Mouse (Mus musculus): ENCODE data around the gene Cbarp. TPM values are rescaled to one million over a fixed set of nuclear protein-coding genes. Genes with fewer than 3 reads are reported as not detected.

Cbarp gene
- total and polyA plus RNA-seq, 2 experiments from 2014 or later: 1.1 to 5.9 TPM

DNA sequence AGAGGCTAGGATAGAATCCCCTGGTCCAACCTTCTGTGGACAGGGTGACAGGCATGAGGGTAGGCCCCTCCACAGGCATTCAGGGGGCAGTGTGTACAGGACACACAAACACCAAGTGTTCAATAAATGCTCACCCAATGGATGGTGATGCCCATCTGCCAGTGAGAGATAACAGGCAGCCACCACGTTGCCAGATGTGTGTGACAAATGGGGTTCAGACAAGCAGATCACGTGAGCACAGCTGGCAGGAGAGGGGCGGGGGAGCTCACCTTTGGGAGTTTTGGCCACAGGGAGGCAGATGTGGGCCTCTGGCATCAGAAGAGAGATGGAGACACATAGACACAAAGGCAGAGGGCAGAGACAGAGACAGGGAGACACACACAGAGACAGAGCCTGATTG, 59.6 kb downstream of the Cbarp start:
- peaks cover 37% of the 10 kb centered on the region for H3K36me3 ChIP-seq (replicated peaks; ENCODE audit: control insufficient read depth, insufficient read depth, low read length)
- no peak overlapping the region for H3K9ac ChIP-seq (replicated peaks; ENCODE audit: low read depth, low read length)
- TF ChIP-seq CTCF (IDR thresholded peaks at IDR 0.05; ENCODE audit: low read depth) (no peak), EP300 (IDR thresholded peaks at IDR 0.05; ENCODE audit: low read depth) (no peak)
- H3K4me1 ChIP-seq (ENCODE audit: control insufficient read depth, insufficient read depth): peaks cover 17% of the 10 kb centered on the region
- no peak overlapping the region for H3K4me2 ChIP-seq (ENCODE audit: low read depth, low read length)
- no peaks in the 10 kb centered on the region for H3K9me3 ChIP-seq (replicated peaks; ENCODE audit: control insufficient read depth, low read length)
- DNase-seq (ENCODE audit: low spot score): no peak
- H3K27me3 ChIP-seq (ENCODE audit: control insufficient read depth, insufficient read depth, low read length): no peaks in the 10 kb centered on the region
- WGBS: 69% methylated on average over 3 of the region's 3 CpGs
- no peak overlapping the region for H3K4me3 ChIP-seq (ENCODE audit: low read depth, low read length)
- no peak for ATAC-seq (ENCODE audit: insufficient read depth, low read depth)
- no peak overlapping the region for H3K27ac ChIP-seq (ENCODE audit: low read depth)

Other genes with a start within 250 kb of the Cbarp start
Only the 30 nearest of the 33 such genes appear.
- gene Gm26602, start 230.0 kb downstream of the Cbarp start, total RNA-seq (2014; rRNA removed; ENCODE audit: low replicate concordance): not detected in 2 replicates
- gene Gm26602, start 230.0 kb downstream of the Cbarp start, polyA plus RNA-seq (2015; fragmentation: Nextera tagmentation; extraction: Ambion mirVana): 4.0 and 6.0 TPM in 2 replicates
- not detected in 2 replicates for gene Kiss1r, start 223.9 kb downstream of the Cbarp start, total RNA-seq (2014; rRNA removed; ENCODE audit: low replicate concordance)
- gene Kiss1r, start 223.9 kb downstream of the Cbarp start, polyA plus RNA-seq (2015; fragmentation: Nextera tagmentation; extraction: Ambion mirVana): 0.45 and 0.57 TPM in 2 replicates
- gene R3hdm4, start 219.6 kb downstream of the Cbarp start, total RNA-seq (2014; rRNA removed; ENCODE audit: low replicate concordance): 40.9 and 58.4 TPM in 2 replicates
- gene R3hdm4, start 219.6 kb downstream of the Cbarp start, polyA plus RNA-seq (2015; fragmentation: Nextera tagmentation; extraction: Ambion mirVana): 104 and 107 TPM in 2 replicates
- 5.3 and 5.6 TPM in 2 replicates for gene Arid3a, start 213.8 kb downstream of the Cbarp start, total RNA-seq (2014; rRNA removed; ENCODE audit: low replicate concordance)
- 0.65 and 0.77 TPM in 2 replicates for gene Arid3a, start 213.8 kb downstream of the Cbarp start, polyA plus RNA-seq (2015; fragmentation: Nextera tagmentation; extraction: Ambion mirVana)
- 29.3 and 51.5 TPM in 2 replicates for gene Wdr18, start 180.7 kb downstream of the Cbarp start, total RNA-seq (2014; rRNA removed; ENCODE audit: low replicate concordance)
- gene Wdr18, start 180.7 kb downstream of the Cbarp start, polyA plus RNA-seq (2015; fragmentation: Nextera tagmentation; extraction: Ambion mirVana): 54.3 and 58.4 TPM in 2 replicates
- not detected in 2 replicates for gene Grin3b, start 170.1 kb downstream of the Cbarp start, total RNA-seq (2014; rRNA removed; ENCODE audit: low replicate concordance)
- 0.29 and 0.34 TPM in 2 replicates for gene Grin3b, start 170.1 kb downstream of the Cbarp start, polyA plus RNA-seq (2015; fragmentation: Nextera tagmentation; extraction: Ambion mirVana)
- 162 and 182 TPM in 2 replicates for gene Tmem259, start 156.5 kb downstream of the Cbarp start, total RNA-seq (2014; rRNA removed; ENCODE audit: low replicate concordance)
- 18.0 and 18.1 TPM in 2 replicates for gene Tmem259, start 156.5 kb downstream of the Cbarp start, polyA plus RNA-seq (2015; fragmentation: Nextera tagmentation; extraction: Ambion mirVana)
- gene Cnn2, start 152.3 kb downstream of the Cbarp start, total RNA-seq (2014; rRNA removed; ENCODE audit: low replicate concordance): 142 and 158 TPM in 2 replicates
- gene Cnn2, start 152.3 kb downstream of the Cbarp start, polyA plus RNA-seq (2015; fragmentation: Nextera tagmentation; extraction: Ambion mirVana): 126 and 149 TPM in 2 replicates
- 10.4 and 11.4 TPM in 2 replicates for gene Abca7, start 144.3 kb downstream of the Cbarp start, total RNA-seq (2014; rRNA removed; ENCODE audit: low replicate concordance)
- 1.9 TPM in 2 replicates for gene Abca7, start 144.3 kb downstream of the Cbarp start, polyA plus RNA-seq (2015; fragmentation: Nextera tagmentation; extraction: Ambion mirVana)
- 3.9 and 11.0 TPM in 2 replicates for gene Arhgap45, start 124.2 kb downstream of the Cbarp start, total RNA-seq (2014; rRNA removed; ENCODE audit: low replicate concordance)
- gene Arhgap45, start 124.2 kb downstream of the Cbarp start, polyA plus RNA-seq (2015; fragmentation: Nextera tagmentation; extraction: Ambion mirVana): 1.9 TPM in 2 replicates
- gene Polr2e, start 101.0 kb downstream of the Cbarp start, total RNA-seq (2014; rRNA removed; ENCODE audit: low replicate concordance): 70.6 and 106 TPM in 2 replicates
- 120 and 123 TPM in 2 replicates for gene Polr2e, start 101.0 kb downstream of the Cbarp start, polyA plus RNA-seq (2015; fragmentation: Nextera tagmentation; extraction: Ambion mirVana)
- 490 and 500 TPM in 2 replicates for gene Gpx4, start 93.7 kb downstream of the Cbarp start, total RNA-seq (2014; rRNA removed; ENCODE audit: low replicate concordance)
- 874 and 900 TPM in 2 replicates for gene Gpx4, start 93.7 kb downstream of the Cbarp start, polyA plus RNA-seq (2015; fragmentation: Nextera tagmentation; extraction: Ambion mirVana)
- gene Sbno2, start 35.3 kb downstream of the Cbarp start, total RNA-seq (2014; rRNA removed; ENCODE audit: low replicate concordance): 21.1 and 22.0 TPM in 2 replicates
- 5.9 and 6.3 TPM in 2 replicates for gene Sbno2, start 35.3 kb downstream of the Cbarp start, polyA plus RNA-seq (2015; fragmentation: Nextera tagmentation; extraction: Ambion mirVana)
- 40.3 and 57.4 TPM in 2 replicates for gene Stk11, start 25.0 kb downstream of the Cbarp start, total RNA-seq (2014; rRNA removed; ENCODE audit: low replicate concordance)
- gene Stk11, start 25.0 kb downstream of the Cbarp start, polyA plus RNA-seq (2015; fragmentation: Nextera tagmentation; extraction: Ambion mirVana): 10.6 and 10.8 TPM in 2 replicates
- gene Atp5d, start 2.2 kb downstream of the Cbarp start, total RNA-seq (2014; rRNA removed; ENCODE audit: low replicate concordance): 970 and 972 TPM in 2 replicates
- gene Atp5d, start 2.2 kb downstream of the Cbarp start, polyA plus RNA-seq (2015; fragmentation: Nextera tagmentation; extraction: Ambion mirVana): 1,858 and 1,876 TPM in 2 replicates
- 100 and 122 TPM in 2 replicates for gene Midn, start 7.4 kb upstream of the Cbarp start, total RNA-seq (2014; rRNA removed; ENCODE audit: low replicate concordance)
- 12.4 and 15.8 TPM in 2 replicates for gene Midn, start 7.4 kb upstream of the Cbarp start, polyA plus RNA-seq (2015; fragmentation: Nextera tagmentation; extraction: Ambion mirVana)
- gene Cirbp, start 25.1 kb upstream of the Cbarp start, total RNA-seq (2014; rRNA removed; ENCODE audit: low replicate concordance): 121 and 163 TPM in 2 replicates
- gene Cirbp, start 25.1 kb upstream of the Cbarp start, polyA plus RNA-seq (2015; fragmentation: Nextera tagmentation; extraction: Ambion mirVana): 208 and 330 TPM in 2 replicates
- 0.66 and 8.9 TPM in 2 replicates for gene 1600002K03Rik, start 32.1 kb upstream of the Cbarp start, total RNA-seq (2014; rRNA removed; ENCODE audit: low replicate concordance)
- gene 1600002K03Rik, start 32.1 kb upstream of the Cbarp start, polyA plus RNA-seq (2015; fragmentation: Nextera tagmentation; extraction: Ambion mirVana): 4.6 and 5.7 TPM in 2 replicates
- 2.4 and 3.0 TPM in 2 replicates for gene Efna2, start 38.6 kb upstream of the Cbarp start, total RNA-seq (2014; rRNA removed; ENCODE audit: low replicate concordance)
- gene Efna2, start 38.6 kb upstream of the Cbarp start, polyA plus RNA-seq (2015; fragmentation: Nextera tagmentation; extraction: Ambion mirVana): 3.3 and 3.7 TPM in 2 replicates
- gene Mum1, start 85.6 kb upstream of the Cbarp start, total RNA-seq (2014; rRNA removed; ENCODE audit: low replicate concordance): 41.4 and 59.7 TPM in 2 replicates
- gene Mum1, start 85.6 kb upstream of the Cbarp start, polyA plus RNA-seq (2015; fragmentation: Nextera tagmentation; extraction: Ambion mirVana): 18.4 and 22.9 TPM in 2 replicates
- 838 and 847 TPM in 2 replicates for gene Ndufs7, start 108.3 kb upstream of the Cbarp start, total RNA-seq (2014; rRNA removed; ENCODE audit: low replicate concordance)
- 1,203 and 1,284 TPM in 2 replicates for gene Ndufs7, start 108.3 kb upstream of the Cbarp start, polyA plus RNA-seq (2015; fragmentation: Nextera tagmentation; extraction: Ambion mirVana)
- 27.2 and 27.7 TPM in 2 replicates for gene Gamt, start 120.2 kb upstream of the Cbarp start, total RNA-seq (2014; rRNA removed; ENCODE audit: low replicate concordance)
- gene Gamt, start 120.2 kb upstream of the Cbarp start, polyA plus RNA-seq (2015; fragmentation: Nextera tagmentation; extraction: Ambion mirVana): 22.8 and 25.7 TPM in 2 replicates
- 88.9 and 96.2 TPM in 2 replicates for gene Dazap1, start 120.7 kb upstream of the Cbarp start, total RNA-seq (2014; rRNA removed; ENCODE audit: low replicate concordance)
- gene Dazap1, start 120.7 kb upstream of the Cbarp start, polyA plus RNA-seq (2015; fragmentation: Nextera tagmentation; extraction: Ambion mirVana): 24.8 and 30.3 TPM in 2 replicates
- gene Rps15, start 151.6 kb upstream of the Cbarp start, total RNA-seq (2014; rRNA removed; ENCODE audit: low replicate concordance): 1,030 and 1,317 TPM in 2 replicates
- gene Rps15, start 151.6 kb upstream of the Cbarp start, polyA plus RNA-seq (2015; fragmentation: Nextera tagmentation; extraction: Ambion mirVana): 499 and 510 TPM in 2 replicates
- 1.4 and 3.4 TPM in 2 replicates for gene Apc2, start 155.1 kb upstream of the Cbarp start, total RNA-seq (2014; rRNA removed; ENCODE audit: low replicate concordance)
- gene Apc2, start 155.1 kb upstream of the Cbarp start, polyA plus RNA-seq (2015; fragmentation: Nextera tagmentation; extraction: Ambion mirVana): 0.77 and 0.83 TPM in 2 replicates
- 13.5 and 41.4 TPM in 2 replicates for gene 2310011J03Rik, start 179.7 kb upstream of the Cbarp start, total RNA-seq (2014; rRNA removed; ENCODE audit: low replicate concordance)
- 35.2 and 37.4 TPM in 2 replicates for gene 2310011J03Rik, start 179.7 kb upstream of the Cbarp start, polyA plus RNA-seq (2015; fragmentation: Nextera tagmentation; extraction: Ambion mirVana)
- gene Pcsk4, start 188.7 kb upstream of the Cbarp start, total RNA-seq (2014; rRNA removed; ENCODE audit: low replicate concordance): not detected in 2 replicates
- gene Pcsk4, start 188.7 kb upstream of the Cbarp start, polyA plus RNA-seq (2015; fragmentation: Nextera tagmentation; extraction: Ambion mirVana): 2.0 and 2.1 TPM in 2 replicates
- gene Reep6, start 189.1 kb upstream of the Cbarp start, total RNA-seq (2014; rRNA removed; ENCODE audit: low replicate concordance): not detected in 2 replicates
- 0.85 and 1.0 TPM in 2 replicates for gene Reep6, start 189.1 kb upstream of the Cbarp start, polyA plus RNA-seq (2015; fragmentation: Nextera tagmentation; extraction: Ambion mirVana)
- 18.5 and 34.6 TPM in 2 replicates for gene Adamtsl5, start 207.6 kb upstream of the Cbarp start, total RNA-seq (2014; rRNA removed; ENCODE audit: low replicate concordance)
- gene Adamtsl5, start 207.6 kb upstream of the Cbarp start, polyA plus RNA-seq (2015; fragmentation: Nextera tagmentation; extraction: Ambion mirVana): 12.6 and 14.6 TPM in 2 replicates
- gene Plk5, start 215.6 kb upstream of the Cbarp start, total RNA-seq (2014; rRNA removed; ENCODE audit: low replicate concordance): 1.7 TPM in 1 of 2 replicates, not detected in the other
- 0.05 TPM in 2 replicates for gene Plk5, start 215.6 kb upstream of the Cbarp start, polyA plus RNA-seq (2015; fragmentation: Nextera tagmentation; extraction: Ambion mirVana)